Mouse (Mus musculus) liver, embryonic 16.5 days (tissue): ENCODE measurements around the gene Med6. TPM values are rescaled to one million over a fixed set of nuclear protein-coding genes. Genes with fewer than 3 reads are reported as not detected.
"Not testable (repeated sequence)": the region's sequence is repeated elsewhere in the genome, so short reads cannot be mapped to it uniquely, and the experiment has no call there.

Experiments
- ATAC-seq: fragments of 200-750 bp; cut with Nextera tagmentation; 2 replicates; pipeline ENCODE4 v1.8.0; 2017; ENCODE audit warnings: low read depth, mild to moderate bottlenecking, moderate number of reproducible peaks, moderate library complexity
- H3K27ac ChIP-seq: fragments of 300-500 bp; sonication (generic); 2 replicates; pipeline ENCODE4 v1.5.1; 2014; ENCODE audit warnings: mild to moderate bottlenecking, low read length
- H3K27me3 ChIP-seq: fragments of 300-500 bp; sonication (generic); 2 replicates; pipeline ENCODE4 v1.6.1; 2014; ENCODE audit warnings: low read depth, low read length, mixed read lengths; ENCODE audit not compliant: control insufficient read depth, insufficient read depth
- H3K36me3 ChIP-seq: fragments of 300-500 bp; sonication (generic); 2 replicates; pipeline ENCODE4 v1.6.1; 2014; ENCODE audit warnings: mild to moderate bottlenecking; ENCODE audit not compliant: control insufficient read depth, insufficient read depth
- H3K4me1 ChIP-seq: fragments of 300-500 bp; sonication (generic); 2 replicates; pipeline ENCODE4 v1.6.1; 2014; ENCODE audit warnings: low read depth, low read length, mixed read lengths; ENCODE audit not compliant: control insufficient read depth
- H3K4me2 ChIP-seq: fragments of 300-500 bp; sonication (generic); 2 replicates; pipeline ENCODE4 v1.6.1; 2014; ENCODE audit warnings: low read depth, low read length, mixed read lengths
- H3K4me3 ChIP-seq: fragments of 300-500 bp; sonication (generic); 2 replicates; pipeline ENCODE4 v1.5.1; 2014; ENCODE audit warnings: low read depth, mild to moderate bottlenecking, low read length
- H3K9ac ChIP-seq: fragments of 300-500 bp; sonication (generic); 2 replicates; pipeline ENCODE4 v1.6.1; 2014; ENCODE audit warnings: low read depth, low read length
- H3K9me3 ChIP-seq: fragments of 300-500 bp; sonication (generic); replicated peaks from 2 replicates; pipeline ENCODE4 v1.6.1; 2016; ENCODE audit warnings: low read length; ENCODE audit not compliant: control insufficient read depth
- WGBS: fragments of 180-500 bp; shearing (Covaris S2); extraction: QIAGEN DNeasy Blood & Tissue Kit; methylation state at CpG from one replicate; pipeline ENCODE4 v1.1.7; 2014; ENCODE audit not compliant: insufficient replicate concordance; 5-methylcytosine and 5-hydroxymethylcytosine counted together
- polyA plus RNA-seq: library from polyadenylated mRNA; unstranded; fragments of >200 nt; fragmentation: Nextera tagmentation; extraction: Ambion mirVana; gene quantifications from 2 replicates; pipeline ENCODE4 v1.2.1, GENCODE M21; 2015

Med6 gene
- polyA plus RNA-seq, 1 experiment from 2014 or later: 29.8 TPM

DNA sequence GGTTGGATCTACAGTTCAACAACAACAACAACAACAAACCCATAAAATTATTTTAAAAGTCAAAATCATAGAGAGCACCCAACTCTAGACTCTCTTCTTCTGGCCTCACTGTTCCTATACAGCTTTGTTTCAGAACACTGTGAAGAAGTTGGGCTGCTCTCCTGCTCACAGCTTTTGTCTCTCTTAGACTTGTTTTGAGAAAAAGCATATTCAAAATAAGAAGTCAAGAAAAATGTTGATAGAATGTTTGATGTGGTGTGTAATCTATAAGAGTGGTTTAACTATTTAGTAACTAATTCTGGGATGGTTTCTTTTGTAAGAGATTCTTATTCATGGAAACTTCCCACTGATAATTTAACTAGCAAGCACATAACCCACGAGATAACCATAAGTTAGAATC, 26.4 kb downstream of the Med6 start, which contains the start of gene Adam21:
Gene Adam21 (minus strand): TSS at position 101 of the 400 bp plus-strand sequence.
- no peak for ATAC-seq
- H3K36me3 ChIP-seq: peaks cover 6% of the 10 kb centered on the region; the same call in 1 of the 2 replicates
- no peak within 1 kb of the TSS for H3K27ac ChIP-seq
- no peak within 1 kb of the TSS for H3K9ac ChIP-seq
- no peak within 1 kb of the TSS for H3K4me3 ChIP-seq
- 71% methylated on average over 1 of the region's 1 CpGs for WGBS
- no peaks in the 10 kb centered on the region for H3K27me3 ChIP-seq
- H3K9me3 ChIP-seq: no peaks in the 10 kb centered on the region
- 0 out of 2 replicates have a peak within 1 kb of the TSS, but pooled peaks have one; percentile 24 for H3K4me2 ChIP-seq
- H3K4me1 ChIP-seq: peaks cover 4% of the 10 kb centered on the region; the same call in 1 of the 2 replicates

DNA sequence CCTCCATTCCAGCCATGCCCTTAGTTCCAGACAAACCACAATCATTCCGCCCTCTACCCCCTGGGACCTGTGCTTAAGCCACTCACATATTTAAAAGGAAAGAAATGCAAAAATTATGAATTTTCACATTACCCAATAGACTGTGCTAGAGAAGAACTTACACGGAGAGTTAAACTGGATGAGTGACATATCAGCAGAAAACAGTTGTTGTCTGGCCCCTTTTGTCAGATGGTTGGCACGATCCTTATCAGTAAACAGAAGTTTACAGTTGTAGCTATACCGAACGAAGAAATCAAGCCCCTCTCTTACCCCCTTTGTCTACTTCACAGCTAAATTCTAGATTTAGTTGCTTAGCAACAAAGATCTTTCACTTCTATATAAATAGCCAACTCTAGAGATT, 26.9 kb downstream of the Med6 start:
- Histone ChIP-seq H3K27me3 (no peaks in the 10 kb centered on the region), H3K4me1 (peaks cover 4% of the 10 kb centered on the region; the same call in 1 of the 2 replicates), H3K9me3 (no peaks in the 10 kb centered on the region), H3K9ac (no peak overlapping the region), H3K4me2 (0 out of 2 replicates have a peak overlapping the region, but pooled peaks have one; percentile 24), H3K4me3 (no peak overlapping the region), H3K27ac (no peak overlapping the region), H3K36me3 (peaks cover 6% of the 10 kb centered on the region; the same call in 1 of the 2 replicates)
- WGBS: 44% methylated on average over 5 of the region's 5 CpGs
- ATAC-seq: no peak

DNA sequence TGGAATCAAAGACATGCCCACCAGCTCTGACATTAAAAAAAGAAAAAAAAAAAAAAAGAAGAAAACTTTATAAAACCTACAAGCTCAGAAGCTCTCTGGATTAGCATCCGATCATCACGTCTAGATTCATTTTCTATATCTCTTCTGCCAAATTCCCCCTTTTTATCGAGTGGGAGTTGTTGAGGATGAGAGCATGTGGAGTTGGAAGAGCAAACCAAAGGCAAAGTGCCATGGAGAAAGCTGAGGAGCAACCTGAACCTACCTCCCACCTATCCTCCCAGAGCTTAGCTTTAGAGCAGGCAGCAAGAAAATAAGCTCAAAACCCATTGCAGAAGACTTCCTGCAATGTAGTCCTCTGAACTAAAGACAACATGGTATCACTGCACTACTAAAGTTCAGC, 30.6 kb downstream of the Med6 start:
- 88% methylated on average over 3 of the region's 3 CpGs for WGBS
- Histone ChIP-seq H3K4me3 (no peak overlapping the region), H3K27me3 (no peaks in the 10 kb centered on the region), H3K27ac (no peak overlapping the region), H3K9ac (no peak overlapping the region), H3K4me1 (peaks cover 4% of the 10 kb centered on the region; the same call in 1 of the 2 replicates), H3K9me3 (no peaks in the 10 kb centered on the region), H3K36me3 (no peaks in the 10 kb centered on the region), H3K4me2 (no peak overlapping the region)
- ATAC-seq: no peak

DNA sequence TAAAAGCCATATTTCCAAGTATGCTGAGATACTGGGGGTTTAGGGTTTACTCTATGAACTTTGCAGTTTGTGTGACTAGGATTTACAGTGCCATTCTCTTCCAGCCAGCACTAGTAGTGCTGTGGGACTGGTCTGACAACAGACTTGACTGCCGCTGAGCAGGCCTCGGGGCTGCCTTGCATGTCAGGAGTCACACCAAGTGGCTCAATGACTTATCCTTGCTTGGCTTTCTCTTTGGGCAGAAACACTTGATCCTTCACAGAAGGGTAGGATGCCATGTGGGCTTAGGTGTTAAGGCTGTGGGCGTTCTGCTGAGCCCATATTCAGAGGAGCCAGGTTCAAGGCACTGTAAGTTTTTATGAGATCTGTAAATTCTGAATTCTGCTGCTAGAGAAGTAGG, 45.5 kb downstream of the Med6 start:
- no peak overlapping the region for H3K9ac ChIP-seq
- no peaks in the 10 kb centered on the region for H3K9me3 ChIP-seq
- H3K36me3 ChIP-seq: no peaks in the 10 kb centered on the region
- no peak overlapping the region for H3K4me2 ChIP-seq
- WGBS: 72% methylated on average over 3 of the region's 3 CpGs
- no peaks in the 10 kb centered on the region for H3K4me1 ChIP-seq
- no peak overlapping the region for H3K4me3 ChIP-seq
- H3K27ac ChIP-seq: no peak overlapping the region
- H3K27me3 ChIP-seq: no peaks in the 10 kb centered on the region
- ATAC-seq: no peak

DNA sequence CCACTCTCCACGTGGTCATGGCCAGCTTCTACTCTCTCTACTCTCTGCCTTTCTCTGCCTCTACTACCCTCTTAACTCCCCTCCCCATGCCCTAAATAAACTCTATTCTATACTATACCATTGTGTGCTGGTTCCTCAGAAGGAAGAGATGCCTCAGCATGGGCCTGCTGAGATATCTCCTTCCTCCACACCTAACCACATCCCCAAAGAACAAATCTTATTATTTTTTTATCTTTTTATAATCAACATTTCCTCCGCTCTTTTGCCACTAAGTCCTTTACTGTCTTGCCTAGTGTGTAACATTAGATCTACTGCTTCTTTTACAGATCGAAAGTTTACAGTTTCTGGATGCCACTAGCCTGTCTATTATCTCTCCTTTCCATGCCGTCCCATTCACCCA, 47.6 kb downstream of the Med6 start:
- H3K27ac ChIP-seq: no peak overlapping the region
- no peaks in the 10 kb centered on the region for H3K9me3 ChIP-seq
- no peaks in the 10 kb centered on the region for H3K27me3 ChIP-seq
- H3K9ac ChIP-seq: no peak overlapping the region
- H3K4me2 ChIP-seq: no peak overlapping the region
- no peak for ATAC-seq
- H3K4me1 ChIP-seq: no peaks in the 10 kb centered on the region
- 31% methylated on average over 4 of the region's 4 CpGs for WGBS
- no peaks in the 10 kb centered on the region for H3K36me3 ChIP-seq
- no peak overlapping the region for H3K4me3 ChIP-seq

DNA sequence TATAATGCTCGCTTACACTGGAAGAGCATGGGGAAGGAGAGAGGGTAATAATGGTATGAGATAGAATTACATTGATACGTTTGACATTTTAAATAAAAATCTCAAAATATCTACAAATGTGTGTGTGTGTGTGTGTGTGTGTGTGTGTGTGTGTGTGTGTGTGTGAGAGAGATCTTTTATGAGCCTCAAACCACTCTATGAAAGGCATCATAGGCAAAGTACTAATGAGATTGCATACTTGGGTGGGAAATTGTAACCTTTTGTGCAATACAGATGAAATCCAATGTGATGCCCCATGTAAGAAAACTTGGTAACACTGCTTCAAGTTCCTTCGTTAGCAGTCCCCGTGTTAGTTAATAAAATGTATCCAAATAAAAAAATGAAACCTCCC, 61.8 kb downstream of the Med6 start:
- Histone ChIP-seq H3K36me3 (no peaks in the 10 kb centered on the region), H3K9me3 (no peaks in the 10 kb centered on the region), H3K4me3 (peak overlapping the region; percentile 81), H3K9ac (peak overlapping the region; percentile 79), H3K4me2 (peak overlapping the region; percentile 64), H3K27ac (no peak overlapping the region), H3K4me1 (peaks cover 2% of the 10 kb centered on the region; the same call in 1 of the 2 replicates), H3K27me3 (no peaks in the 10 kb centered on the region)
- ATAC-seq: no peak
- WGBS: 31% methylated on average over 4 of the region's 4 CpGs

DNA sequence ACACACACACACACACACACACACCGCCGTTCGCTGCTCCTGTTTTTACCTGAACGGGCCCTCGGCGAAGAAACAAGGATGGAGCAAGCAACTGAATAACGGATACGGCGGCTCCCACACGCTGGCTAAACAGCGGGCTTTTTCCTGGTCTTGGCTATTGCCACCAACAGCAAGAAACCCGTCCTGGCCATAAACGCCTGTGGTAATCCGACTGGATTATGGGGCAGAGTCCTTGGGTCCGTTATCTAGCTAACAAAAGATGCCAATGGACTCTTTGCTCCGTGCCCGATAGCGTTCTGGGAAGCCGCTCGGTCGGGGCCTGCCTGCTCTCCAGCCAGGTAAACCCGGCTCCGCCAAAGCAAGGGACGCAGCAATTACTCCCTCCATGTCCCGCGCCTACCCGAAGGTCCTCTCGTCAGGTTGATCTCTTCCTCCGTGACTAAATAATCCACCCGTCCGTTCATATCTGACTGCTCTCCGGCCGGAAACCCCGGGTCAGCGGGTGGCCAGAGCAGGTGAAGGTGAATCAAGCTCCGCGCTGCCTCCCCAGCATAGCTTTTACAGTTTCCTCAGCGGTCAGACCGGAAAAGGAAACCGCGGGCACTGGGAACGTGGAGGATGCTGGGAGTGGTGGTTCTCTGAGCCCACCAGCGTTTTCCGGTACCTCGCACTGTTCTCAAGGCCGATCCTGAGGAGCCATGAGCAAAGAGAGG, 62.3 kb downstream of the Med6 start, which contains the start of the genes Gm20498 and Synj2bp:
Gene Gm20498 (minus strand): TSS at position 590 of the 713 bp plus-strand sequence.
Gene Synj2bp (minus strand): TSS at position 596 of the 713 bp plus-strand sequence.
- Histone ChIP-seq H3K36me3 (no peaks in the 10 kb centered on the region), H3K27ac (peak within 1 kb of the TSS; percentile 76), H3K9ac (peak within 1 kb of the TSS; percentile 79), H3K9me3 (no peaks in the 10 kb centered on the region), H3K27me3 (no peaks in the 10 kb centered on the region), H3K4me2 (peak within 1 kb of the TSS; percentile 64), H3K4me3 (peak within 1 kb of the TSS; percentile 81), H3K4me1 (peaks cover 2% of the 10 kb centered on the region; the same call in 1 of the 2 replicates)
- peak; percentile 89 for ATAC-seq
- under 1% methylated on average over 46 of the region's 46 CpGs for WGBS

DNA sequence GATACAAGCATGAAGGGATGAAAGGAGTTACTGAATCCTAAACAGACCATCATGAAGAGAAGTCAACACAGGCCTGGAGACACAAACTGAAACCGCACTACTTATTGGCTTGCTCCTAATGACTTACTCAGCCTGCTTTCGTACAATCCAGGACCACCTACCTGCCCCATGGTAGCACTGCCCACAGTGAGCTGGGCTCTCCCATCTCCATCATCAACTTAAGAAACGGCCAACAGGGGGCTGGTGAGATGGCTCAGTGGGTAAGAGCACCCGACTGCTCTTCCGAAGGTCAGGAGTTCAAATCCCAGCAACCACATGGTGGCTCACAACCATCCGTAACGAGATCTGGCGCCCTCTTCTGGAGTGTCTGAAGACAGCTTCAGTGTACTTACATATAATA, 64.2 kb downstream of the Med6 start:
- 74% methylated on average over 5 of the region's 8 CpGs for WGBS
- ATAC-seq, H3K27ac ChIP-seq, H3K9me3 ChIP-seq, H3K4me2 ChIP-seq, H3K9ac ChIP-seq, H3K36me3 ChIP-seq, H3K4me3 ChIP-seq, H3K27me3 ChIP-seq, H3K4me1 ChIP-seq: not testable (repeated sequence)
